Mouse (Mus musculus) pancreas, adult 10 weeks (tissue): ENCODE data around the gene Mthfs. TPM values are rescaled to one million over a fixed set of nuclear protein-coding genes. Genes with fewer than 3 reads are reported as not detected.

Experiments
- polyA plus RNA-seq: library from polyadenylated mRNA; stranded (reverse); fragments of 350-450 nt; fragmentation: Illumina TruSeq; extraction: RNeasy Lipid Tissue Mini Kit (QIAGEN cat#74804); gene quantifications from one replicate; pipeline ENCODE4 v1.2.3, GENCODE M21; 2015; ENCODE audit warnings: low read depth, low replicate concordance; ENCODE audit not compliant: insufficient read depth

Mthfs gene
- 3.9 TPM for polyA plus RNA-seq

DNA sequence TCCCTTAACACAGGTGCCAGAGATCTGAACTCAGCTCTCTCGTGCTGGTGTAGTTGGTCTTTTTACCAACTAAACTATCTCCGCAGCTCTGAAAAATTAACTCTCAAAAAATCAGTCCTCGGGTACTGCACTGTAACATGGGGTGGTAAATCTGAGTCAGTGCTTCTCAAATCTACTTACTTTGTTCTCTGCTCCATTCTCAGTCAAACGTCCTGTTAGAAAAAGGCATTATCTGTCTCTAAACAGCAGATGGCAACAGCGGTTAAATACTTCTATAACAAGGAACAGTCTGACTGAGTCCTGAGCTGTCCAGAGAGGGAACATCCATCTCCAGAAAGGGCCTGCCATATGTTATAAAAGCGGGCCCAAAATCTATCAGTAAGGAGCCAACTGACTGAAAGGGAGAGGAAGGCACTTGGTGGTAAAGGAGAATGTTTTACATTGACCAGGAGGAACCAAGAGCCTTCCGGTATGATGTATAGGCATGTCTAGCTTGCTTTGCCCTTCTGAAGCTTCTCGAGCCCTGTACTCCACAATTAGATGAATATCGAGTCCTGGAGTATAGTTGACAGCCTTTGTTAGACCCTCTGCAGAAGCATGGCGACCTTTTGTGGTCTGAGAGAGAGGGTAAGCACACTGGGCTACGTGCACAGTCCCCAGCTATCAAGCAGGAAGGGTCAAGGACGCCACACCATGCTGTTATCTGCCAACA, at the start of gene Mthfs:
Gene Mthfs (plus strand): TSS at position 324 of the 712 bp plus-strand sequence.

DNA sequence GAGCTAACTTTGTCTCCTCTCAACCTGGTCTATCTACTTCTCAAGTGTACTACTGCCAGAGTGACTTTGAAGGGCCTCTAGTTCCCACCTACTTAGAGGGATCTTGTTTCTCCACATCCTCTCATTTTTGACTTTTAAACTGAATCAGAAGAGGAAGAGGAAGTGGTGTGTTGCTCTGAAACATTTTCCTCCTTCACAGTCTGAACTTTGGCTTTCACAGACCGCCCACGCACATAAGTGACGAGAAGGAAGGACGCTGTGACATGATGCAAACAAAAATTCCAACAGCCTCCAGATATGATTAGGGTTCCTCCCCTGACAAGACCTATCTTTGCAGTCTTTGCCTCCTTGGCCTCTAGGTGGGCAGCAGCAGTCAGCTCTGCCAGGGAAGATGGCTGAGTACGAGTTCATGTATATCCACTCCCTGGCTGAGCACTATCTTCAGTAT, 11.5 kb upstream of the Mthfs start, which contains the start of the genes Bcl2a1b and Gm29094:
Gene Bcl2a1b (plus strand): TSS at position 241 of the 448 bp plus-strand sequence.
Gene Gm29094 (plus strand): TSS at position 411 of the 448 bp plus-strand sequence.

Other genes starting within 250 kb of the Mthfs start
- gene Trim43b, start 117.8 kb upstream of the Mthfs start, polyA plus RNA-seq: not detected
- 2.2 TPM for gene Bcl2a1b, start 11.5 kb upstream of the Mthfs start, polyA plus RNA-seq
- gene Gm29094, start 11.3 kb upstream of the Mthfs start, polyA plus RNA-seq: not detected